In genomic region chr5:118458727-118459390, GRCm38 (mm10) we compare ENCODE assay signal across 8 mouse cellular contexts.
DNase-seq lines count a peak whose midpoint lies in the region; ATAC-seq and TF ChIP-seq lines count a peak whose summit lies in the region.

No protein-coding gene starts in this region.

- H3K9ac ChIP-seq in hindbrain, embryonic 13.5 days: peak overlapping the region; percentile 39

- TF ChIP-seq CTCF in bone marrow macrophage, adult 2 months (IDR thresholded peaks at IDR 0.05; ENCODE audit: low read depth, low read length): no peak

- peak; percentile 61 for ATAC-seq in hindbrain, embryonic 13.5 days (ENCODE audit: low FRiP score)
- no peak for ATAC-seq in cerebellum, adult (ENCODE audit: insufficient number of reproducible peaks, low FRiP score, low TSS enrichment)

- H3K9me3 ChIP-seq in hindbrain, embryonic 13.5 days: no peaks in the 10 kb centered on the region

- peaks cover 24% of the 10 kb centered on the region for H3K27me3 ChIP-seq in hindbrain, embryonic 13.5 days

- peak; percentile 40 for DNase-seq in CD4-positive helper T cell, adult 2 months (ENCODE audit: low read depth, low spot score)
- peak; percentile 68 to 71 for DNase-seq in frontal cortex, postnatal 36 days (ENCODE audit: low spot score in 2 of 2)
- peak; percentile 61 to 77 for DNase-seq in left cerebral cortex, adult 18-20 months (ENCODE audit: low spot score in 2 of 2)
- DNase-seq in lung, postnatal 14 days: peak; percentile 65
- DNase-seq in retina, postnatal 1 day: peak; percentile 72

- TF ChIP-seq POLR2A in bone marrow macrophage, adult 2 months (IDR thresholded peaks at IDR 0.05; ENCODE audit: borderline replicate concordance, low read depth, low read length): no peak

- H3K4me3 ChIP-seq in bone marrow macrophage, adult 2 months (ENCODE audit: insufficient read depth, low read length): 0 out of 2 replicates have a peak overlapping the region, but pooled peaks have one; percentile 25
- H3K4me3 ChIP-seq in hindbrain, embryonic 13.5 days: peak overlapping the region; percentile 25

- H3K27ac ChIP-seq in bone marrow macrophage, adult 2 months (ENCODE audit: insufficient read depth, low read depth, low read length): no peak overlapping the region
- H3K27ac ChIP-seq in hindbrain, embryonic 13.5 days: peak overlapping the region; percentile 58; the same call in 1 of the 2 replicates

- WGBS in hindbrain, embryonic 13.5 days: 1% methylated on average over 16 of the region's 16 CpGs

- no peaks in the 10 kb centered on the region for H3K36me3 ChIP-seq in hindbrain, embryonic 13.5 days

- peak overlapping the region; percentile 53 for H3K4me2 ChIP-seq in hindbrain, embryonic 13.5 days

- H3K4me1 ChIP-seq in bone marrow macrophage, adult 2 months (ENCODE audit: control insufficient read depth, insufficient read depth, low read length): peaks cover 18% of the 10 kb centered on the region
- peaks cover 14% of the 10 kb centered on the region for H3K4me1 ChIP-seq in hindbrain, embryonic 13.5 days (replicated peaks)
